Mouse (Mus musculus): ENCODE measurements at regions not wholly inside any gene's neighbourhood (a gene's known extent, or its start where the extent isn't known, plus 50 kb on each side); places are given as distances from the start of the nearest gene placed in this dataset.

GRCm38 (mm10) chr9:50013602-50014001, 214.9 kb upstream of the Ncam1 start:
- no peak overlapping the region for H3K27ac ChIP-seq (ENCODE audit: low read depth, low read length)
- no peak overlapping the region for H3K4me2 ChIP-seq (ENCODE audit: low read depth)
- no peak for DNase-seq (ENCODE audit: low spot score)
- WGBS: 95% methylated on average over 4 of the region's 4 CpGs
- no peak overlapping the region for H3K4me3 ChIP-seq (ENCODE audit: low read depth, low read length)
- H3K9me3 ChIP-seq (ENCODE audit: control insufficient read depth, low read length): no peaks in the 10 kb centered on the region
- no peaks in the 10 kb centered on the region for H3K36me3 ChIP-seq (ENCODE audit: control insufficient read depth, insufficient read depth, low read length)
- ATAC-seq (ENCODE audit: insufficient read depth, low FRiP score, low TSS enrichment): no peak
- H3K27me3 ChIP-seq (ENCODE audit: control insufficient read depth, insufficient read depth, low read length): no peaks in the 10 kb centered on the region
- no peak overlapping the region for H3K9ac ChIP-seq (ENCODE audit: low read length)
- no peaks in the 10 kb centered on the region for H3K4me1 ChIP-seq (ENCODE audit: control insufficient read depth, insufficient read depth, low read length)

GRCm38 (mm10) chr9:50005757-50006576, 207.2 kb upstream of the Ncam1 start:
- Histone ChIP-seq H3K9ac (ENCODE audit: low read length) (no peak overlapping the region), H3K4me3 (ENCODE audit: low read depth, low read length) (no peak overlapping the region), H3K27ac (ENCODE audit: low read depth, low read length) (peak overlapping the region; percentile 45), H3K36me3 (ENCODE audit: control insufficient read depth, insufficient read depth, low read length) (no peaks in the 10 kb centered on the region), H3K9me3 (ENCODE audit: control insufficient read depth, low read length) (no peaks in the 10 kb centered on the region), H3K27me3 (ENCODE audit: control insufficient read depth, insufficient read depth, low read length) (no peaks in the 10 kb centered on the region), H3K4me2 (ENCODE audit: low read depth) (no peak overlapping the region), H3K4me1 (ENCODE audit: control insufficient read depth, insufficient read depth, low read length) (no peaks in the 10 kb centered on the region)
- ATAC-seq (ENCODE audit: insufficient read depth, low FRiP score, low TSS enrichment): peak; percentile 41
- WGBS: 43% methylated on average over 8 of the region's 8 CpGs
- peak; percentile 57 for DNase-seq (ENCODE audit: low spot score)

- no peak overlapping the region for H3K9ac ChIP-seq (ENCODE audit: low read length)
- no peaks in the 10 kb centered on the region for H3K4me1 ChIP-seq (ENCODE audit: control insufficient read depth, insufficient read depth, low read length)
- H3K9me3 ChIP-seq (ENCODE audit: control insufficient read depth, low read length): no peaks in the 10 kb centered on the region
- H3K4me2 ChIP-seq (ENCODE audit: low read depth): no peak overlapping the region
- 77% methylated on average over 6 of the region's 6 CpGs for WGBS
- no peak for ATAC-seq (ENCODE audit: insufficient read depth, low FRiP score, low TSS enrichment)
- H3K4me3 ChIP-seq (ENCODE audit: low read depth, low read length): no peak overlapping the region
- H3K27ac ChIP-seq (ENCODE audit: low read depth, low read length): no peak overlapping the region
- no peak for DNase-seq (ENCODE audit: low spot score)
- no peaks in the 10 kb centered on the region for H3K27me3 ChIP-seq (ENCODE audit: control insufficient read depth, insufficient read depth, low read length)
- H3K36me3 ChIP-seq (ENCODE audit: control insufficient read depth, insufficient read depth, low read length): no peaks in the 10 kb centered on the region
These were observed 204.0 kb upstream of the Ncam1 start for GRCm38 (mm10) chr9:50002695-50003094.

GRCm38 (mm10) chr9:50000497-50001404, 202.0 kb upstream of the Ncam1 start:
- no peak overlapping the region for H3K27ac ChIP-seq (ENCODE audit: low read depth, low read length)
- no peak for ATAC-seq (ENCODE audit: insufficient read depth, low FRiP score, low TSS enrichment)
- no peak for DNase-seq (ENCODE audit: low spot score)

GRCm38 (mm10) chr9:49999970-50000369, 201.2 kb upstream of the Ncam1 start:
- WGBS: 92% methylated on average over 1 of the region's 1 CpGs
- Histone ChIP-seq H3K36me3 (ENCODE audit: control insufficient read depth, insufficient read depth, low read length) (no peaks in the 10 kb centered on the region), H3K27ac (ENCODE audit: low read depth, low read length) (no peak overlapping the region), H3K4me1 (ENCODE audit: control insufficient read depth, insufficient read depth, low read length) (no peaks in the 10 kb centered on the region), H3K4me2 (ENCODE audit: low read depth) (no peak overlapping the region), H3K4me3 (ENCODE audit: low read depth, low read length) (no peak overlapping the region), H3K27me3 (ENCODE audit: control insufficient read depth, insufficient read depth, low read length) (no peaks in the 10 kb centered on the region), H3K9me3 (ENCODE audit: control insufficient read depth, low read length) (peaks cover 6% of the 10 kb centered on the region; the same call in 1 of the 2 replicates), H3K9ac (ENCODE audit: low read length) (no peak overlapping the region)
- DNase-seq (ENCODE audit: low spot score): no peak
- no peak for ATAC-seq (ENCODE audit: insufficient read depth, low FRiP score, low TSS enrichment)

More at GRCm38 (mm10) chr9:50000497-50001404, 202.0 kb upstream of the Ncam1 start:
- WGBS: 70% methylated on average over 13 of the region's 13 CpGs
- Histone ChIP-seq H3K36me3 (ENCODE audit: control insufficient read depth, insufficient read depth, low read length) (no peaks in the 10 kb centered on the region), H3K27me3 (ENCODE audit: control insufficient read depth, insufficient read depth, low read length) (no peaks in the 10 kb centered on the region), H3K4me2 (ENCODE audit: low read depth) (no peak overlapping the region), H3K9me3 (ENCODE audit: control insufficient read depth, low read length) (peaks cover 4% of the 10 kb centered on the region; the same call in 1 of the 2 replicates), H3K9ac (ENCODE audit: low read length) (no peak overlapping the region), H3K4me1 (ENCODE audit: control insufficient read depth, insufficient read depth, low read length) (no peaks in the 10 kb centered on the region), H3K4me3 (ENCODE audit: low read depth, low read length) (no peak overlapping the region)

- DNase-seq (ENCODE audit: low spot score) (no peak), ATAC-seq (ENCODE audit: insufficient read depth, low FRiP score, low TSS enrichment) (no peak)
- Histone ChIP-seq H3K27me3 (ENCODE audit: control insufficient read depth, insufficient read depth, low read length) (no peaks in the 10 kb centered on the region), H3K4me2 (ENCODE audit: low read depth) (no peak overlapping the region), H3K4me3 (ENCODE audit: low read depth, low read length) (no peak overlapping the region), H3K36me3 (ENCODE audit: control insufficient read depth, insufficient read depth, low read length) (no peaks in the 10 kb centered on the region), H3K27ac (ENCODE audit: low read depth, low read length) (no peak overlapping the region), H3K9me3 (ENCODE audit: control insufficient read depth, low read length) (peaks cover 6% of the 10 kb centered on the region; the same call in 1 of the 2 replicates), H3K4me1 (ENCODE audit: control insufficient read depth, insufficient read depth, low read length) (no peaks in the 10 kb centered on the region), H3K9ac (ENCODE audit: low read length) (no peak overlapping the region)
- WGBS: 53% methylated on average over 3 of the region's 3 CpGs
These were observed 199.4 kb upstream of the Ncam1 start for GRCm38 (mm10) chr9:49998101-49998500.

GRCm38 (mm10) chr9:49989464-49990271, 190.9 kb upstream of the Ncam1 start:
- DNase-seq (ENCODE audit: low spot score) (peak; percentile 42), ATAC-seq (ENCODE audit: insufficient read depth, low FRiP score, low TSS enrichment) (no peak)
- H3K9ac ChIP-seq (ENCODE audit: low read length): no peak overlapping the region
- H3K9me3 ChIP-seq (ENCODE audit: control insufficient read depth, low read length): no peaks in the 10 kb centered on the region
- no peaks in the 10 kb centered on the region for H3K27me3 ChIP-seq (ENCODE audit: control insufficient read depth, insufficient read depth, low read length)
- H3K4me1 ChIP-seq (ENCODE audit: control insufficient read depth, insufficient read depth, low read length): no peaks in the 10 kb centered on the region
- H3K4me2 ChIP-seq (ENCODE audit: low read depth): no peak overlapping the region
- H3K4me3 ChIP-seq (ENCODE audit: low read depth, low read length): no peak overlapping the region
- WGBS: 56% methylated on average over 14 of the region's 14 CpGs
- H3K36me3 ChIP-seq (ENCODE audit: control insufficient read depth, insufficient read depth, low read length): no peaks in the 10 kb centered on the region
- H3K27ac ChIP-seq (ENCODE audit: low read depth, low read length): 0 out of 2 replicates have a peak overlapping the region, but pooled peaks have one; percentile 5

GRCm38 (mm10) chr9:49988064-49988463, 189.3 kb upstream of the Ncam1 start:
- no peak overlapping the region for H3K4me3 ChIP-seq (ENCODE audit: low read depth, low read length)
- H3K4me2 ChIP-seq (ENCODE audit: low read depth): no peak overlapping the region
- no peaks in the 10 kb centered on the region for H3K36me3 ChIP-seq (ENCODE audit: control insufficient read depth, insufficient read depth, low read length)
- H3K27me3 ChIP-seq (ENCODE audit: control insufficient read depth, insufficient read depth, low read length): no peaks in the 10 kb centered on the region
- no peaks in the 10 kb centered on the region for H3K4me1 ChIP-seq (ENCODE audit: control insufficient read depth, insufficient read depth, low read length)
- no peaks in the 10 kb centered on the region for H3K9me3 ChIP-seq (ENCODE audit: control insufficient read depth, low read length)
- H3K9ac ChIP-seq (ENCODE audit: low read length): no peak overlapping the region
- ATAC-seq (ENCODE audit: insufficient read depth, low FRiP score, low TSS enrichment) (no peak), DNase-seq (ENCODE audit: low spot score) (no peak)
- WGBS: 61% methylated on average over 5 of the region's 5 CpGs
- no peak overlapping the region for H3K27ac ChIP-seq (ENCODE audit: low read depth, low read length)

All from neural tube, embryonic 11.5 days (tissue).